Mouse (Mus musculus): ENCODE data around the gene Hdhd5.

The Hdhd5 gene

GRCm38 (mm10) chr6:120461217-120461616, 69.9 kb downstream of the Hdhd5 start:
- no peak for DNase-seq (ENCODE audit: low read depth in 1 of 2, low spot score in 2 of 2)
